Mouse (Mus musculus) spleen, embryonic (tissue): ENCODE data around the gene Gpr33.

Experiments
- CTCF ChIA-PET: fragments of 350-600 bp; sonication (Branson Sonifier 250); formaldehyde crosslinking; loops from one replicate; lab custom pipeline; 2022; lab: Charles Lee

Gene Gpr33

GRCm38 (mm10) chr12:51985826-51986225 lies 42.0 kb downstream of the Gpr33 start:
- CTCF ChIA-PET, result no interaction called here

- CTCF ChIA-PET, result no interaction called here
Observed at GRCm38 (mm10) chr12:51985163-51985748, 42.6 kb downstream of the Gpr33 start.

GRCm38 (mm10) chr12:51983625-51984024 lies 44.2 kb downstream of the Gpr33 start:
- CTCF ChIA-PET, result no interaction called here

- CTCF ChIA-PET, result interaction anchor here (0.8 kb wide), 1 partner anchor 111 kb away, joined by 4 read pairs; no protein-coding TSS in a partner anchor
Observed at GRCm38 (mm10) chr12:51976531-51976930, 51.3 kb downstream of the Gpr33 start.

- CTCF ChIA-PET, result no interaction called here
Observed at GRCm38 (mm10) chr12:51974381-51974780, 53.5 kb downstream of the Gpr33 start.
